Mouse (Mus musculus) gastrocnemius, postnatal 4 days (tissue): ENCODE measurements at regions not wholly inside any gene's neighbourhood (a gene's known extent, or its start where the extent isn't known, plus 50 kb on each side); places are given as distances from the start of the nearest gene placed in this dataset.

ENCODE experiments used
- DNase-seq, 2 experiments: peaks; one replicate each; pipeline ENCODE4 v3.0.0; 2021 to 2022; ENCODE audit warnings: low spot score in 2 of 2, mixed read lengths in 2 of 2

GRCm38 (mm10) chr5:46794028-46794705 is 936.8 kb upstream of the Lcorl start:
- DNase-seq, result no peak

- no peak for DNase-seq
Measured at GRCm38 (mm10) chr5:46791051-46791450, 933.6 kb upstream of the Lcorl start.

DNA sequence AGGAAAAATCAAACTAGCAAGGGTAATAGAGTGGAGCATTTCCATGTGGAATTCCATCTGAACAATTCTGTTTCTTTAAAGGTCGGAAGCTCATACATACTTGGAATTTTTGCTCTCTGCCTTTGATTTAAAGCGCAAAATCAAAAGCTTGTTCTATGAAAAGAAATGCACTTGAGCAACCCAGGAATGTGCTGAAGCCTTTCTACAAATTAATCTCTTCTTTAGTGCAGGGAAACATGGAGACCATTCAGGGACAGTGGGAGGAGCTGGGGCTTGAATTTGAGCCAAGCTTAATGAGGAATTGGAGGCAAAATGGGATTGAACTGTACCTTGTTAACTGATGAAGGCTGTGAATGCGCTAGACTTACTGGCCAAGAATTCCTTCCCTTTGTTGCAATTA is 933.1 kb upstream of the Lcorl start:
- DNase-seq, result no peak

- DNase-seq, result no peak
Measured at GRCm38 (mm10) chr5:46787079-46787478, 929.7 kb upstream of the Lcorl start.

GRCm38 (mm10) chr5:46756094-46756493 is 898.7 kb upstream of the Lcorl start:
- DNase-seq, result no peak

DNA sequence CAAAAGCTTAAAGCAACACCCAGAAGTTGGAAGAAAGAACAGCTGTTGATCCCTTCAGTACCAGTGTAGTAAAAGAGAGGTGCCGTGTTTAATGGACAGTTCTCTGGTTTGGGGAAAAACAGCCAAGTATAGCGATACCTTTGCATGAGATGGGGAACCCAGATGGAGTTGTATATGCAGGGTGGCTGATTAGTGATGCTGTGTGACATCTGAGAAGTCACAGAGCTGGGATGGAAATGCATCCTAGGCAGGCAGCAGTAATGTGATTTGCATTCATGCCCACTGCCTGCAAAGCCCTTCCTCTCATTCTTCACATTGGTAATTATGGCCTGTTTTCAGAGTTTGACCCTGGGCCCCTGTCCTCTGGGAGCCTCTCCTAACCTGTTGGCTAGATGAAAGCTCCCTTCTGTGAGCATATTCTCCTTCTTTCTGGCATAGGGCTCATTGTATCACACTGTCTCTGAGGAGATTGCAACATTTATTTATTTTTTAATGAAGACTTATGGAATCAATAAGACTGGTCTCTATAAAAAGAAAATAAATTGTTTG is 882.7 kb upstream of the Lcorl start:
- no peak for DNase-seq

DNA sequence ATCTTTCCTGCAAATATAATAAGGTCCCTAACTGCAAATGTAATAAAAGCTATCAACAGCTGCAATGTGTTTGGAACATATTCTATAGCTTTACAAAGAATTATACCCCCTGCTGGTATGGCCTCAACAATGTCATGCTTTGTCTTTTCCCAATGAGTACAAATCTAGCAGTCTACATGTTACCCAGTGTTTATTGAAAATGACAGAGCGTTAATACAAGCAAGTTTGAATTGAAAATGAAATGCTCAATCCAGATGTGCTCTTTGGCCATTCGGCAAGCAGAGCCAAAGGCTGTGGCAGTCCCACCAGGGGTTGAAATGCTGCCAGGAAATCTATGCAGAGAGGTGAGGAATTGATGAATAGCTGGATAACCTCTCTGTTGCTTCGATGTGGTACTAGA is 875.1 kb upstream of the Lcorl start:
- no peak for DNase-seq

DNA sequence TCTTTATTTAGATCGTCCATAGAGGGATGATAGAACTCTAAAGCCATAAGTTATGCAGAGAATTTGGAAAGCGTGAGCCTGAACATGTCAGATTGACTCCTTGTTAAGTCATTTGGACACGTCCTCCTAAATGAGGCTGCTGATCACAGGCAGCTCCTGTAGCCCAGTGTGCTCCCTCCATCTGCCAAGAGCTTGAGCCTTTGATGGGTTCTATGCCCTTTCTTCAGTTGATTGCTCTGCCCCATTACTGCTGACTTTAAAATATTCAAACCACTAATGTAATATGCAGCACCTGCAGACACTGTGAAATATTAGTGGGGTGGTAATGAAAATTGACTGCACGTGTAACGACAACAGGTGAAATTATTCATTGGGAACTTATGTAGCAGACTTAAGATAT is 874.6 kb upstream of the Lcorl start:
- DNase-seq, result no peak

- DNase-seq, result no peak
Measured at GRCm38 (mm10) chr5:46731297-46731696, 873.9 kb upstream of the Lcorl start.

GRCm38 (mm10) chr5:46709596-46709995 is 852.2 kb upstream of the Lcorl start:
- DNase-seq, result no peak

GRCm38 (mm10) chr5:46707845-46708244 is 850.4 kb upstream of the Lcorl start:
- DNase-seq, result no peak

- no peak for DNase-seq
Measured at GRCm38 (mm10) chr5:46707021-46707420, 849.6 kb upstream of the Lcorl start.

DNA sequence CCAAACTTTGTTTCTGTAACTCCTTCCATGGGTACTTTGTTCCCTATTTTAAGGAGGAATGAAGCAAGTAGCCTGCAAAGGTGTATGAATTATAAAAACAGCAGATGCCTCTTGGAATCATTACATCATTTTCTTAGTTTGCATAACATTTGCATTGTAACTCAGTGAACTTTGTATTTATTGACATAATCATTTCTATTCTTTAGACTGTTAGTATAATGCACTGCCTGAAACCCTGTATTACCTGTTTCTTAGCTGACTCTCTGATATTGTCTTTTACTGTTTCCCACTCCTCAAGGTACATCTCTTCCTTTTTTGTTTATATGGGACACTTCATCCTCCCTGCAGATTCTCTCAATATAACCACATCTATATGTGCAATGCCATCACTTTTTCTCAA is 820.6 kb upstream of the Lcorl start:
- DNase-seq, result no peak

- no peak for DNase-seq
Measured at GRCm38 (mm10) chr5:46674810-46675502, 817.5 kb upstream of the Lcorl start.

- no peak for DNase-seq
Measured at GRCm38 (mm10) chr5:46673413-46673812, 816.0 kb upstream of the Lcorl start.

GRCm38 (mm10) chr5:46670484-46670883 is 813.1 kb upstream of the Lcorl start:
- no peak for DNase-seq

GRCm38 (mm10) chr5:46666250-46666649 is 808.8 kb upstream of the Lcorl start:
- no peak for DNase-seq

DNA sequence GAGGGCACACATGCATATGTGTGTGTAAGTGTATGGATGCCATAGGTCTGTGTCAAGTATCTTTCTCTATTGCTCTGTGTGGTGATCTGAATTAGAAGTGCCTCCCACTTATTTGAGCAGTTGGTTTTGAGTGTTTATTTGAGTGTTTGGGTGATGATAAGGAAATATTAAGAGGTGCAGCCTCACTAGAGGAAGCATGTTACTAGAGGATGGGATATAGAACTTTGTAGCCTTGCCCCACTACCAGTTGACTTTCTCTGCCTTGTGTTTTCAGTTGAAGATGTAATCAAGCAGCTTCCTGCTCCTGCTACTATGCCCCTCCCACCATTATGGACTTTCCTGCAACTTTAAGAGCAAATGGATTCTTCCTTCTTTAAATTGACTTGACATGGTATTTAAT is 799.6 kb upstream of the Lcorl start:
- DNase-seq, result no peak

DNA sequence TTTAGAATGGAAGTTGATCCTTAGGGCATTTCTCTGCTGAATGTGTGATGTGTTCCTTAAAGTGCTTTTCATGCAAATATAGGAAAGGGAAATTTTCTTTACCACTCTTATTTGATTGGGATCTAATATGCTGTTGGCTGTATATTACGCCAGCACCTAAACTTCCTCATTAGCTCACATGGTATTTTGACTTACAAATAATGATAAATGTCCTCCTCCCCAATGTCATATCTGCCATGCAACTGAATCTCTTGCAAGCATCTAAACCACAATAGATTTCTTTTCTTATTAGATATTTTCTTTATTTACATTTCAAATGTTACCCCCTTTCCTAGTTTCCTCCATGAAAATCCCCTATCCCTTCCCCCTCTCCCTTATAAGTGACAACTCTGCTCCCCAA is 796.8 kb upstream of the Lcorl start:
- no peak for DNase-seq

DNA sequence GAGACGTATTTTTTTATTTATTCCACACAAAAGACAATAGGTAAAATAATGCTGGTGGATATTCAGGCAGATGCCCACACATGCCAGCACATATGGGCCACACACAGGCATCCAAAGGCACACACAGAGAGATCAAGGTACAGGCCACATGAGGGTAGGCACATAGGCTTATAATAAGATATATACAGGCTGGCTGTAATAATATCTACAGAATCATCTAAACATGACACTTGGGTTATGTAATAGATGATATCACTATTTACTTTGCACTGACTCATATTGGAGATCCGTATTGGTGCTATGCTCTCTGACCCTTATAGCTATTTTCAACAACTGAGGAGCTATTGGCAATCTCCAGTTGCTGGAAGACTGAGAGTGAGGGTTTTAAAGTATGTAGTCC is 785.6 kb upstream of the Lcorl start:
- DNase-seq, result no peak

DNA sequence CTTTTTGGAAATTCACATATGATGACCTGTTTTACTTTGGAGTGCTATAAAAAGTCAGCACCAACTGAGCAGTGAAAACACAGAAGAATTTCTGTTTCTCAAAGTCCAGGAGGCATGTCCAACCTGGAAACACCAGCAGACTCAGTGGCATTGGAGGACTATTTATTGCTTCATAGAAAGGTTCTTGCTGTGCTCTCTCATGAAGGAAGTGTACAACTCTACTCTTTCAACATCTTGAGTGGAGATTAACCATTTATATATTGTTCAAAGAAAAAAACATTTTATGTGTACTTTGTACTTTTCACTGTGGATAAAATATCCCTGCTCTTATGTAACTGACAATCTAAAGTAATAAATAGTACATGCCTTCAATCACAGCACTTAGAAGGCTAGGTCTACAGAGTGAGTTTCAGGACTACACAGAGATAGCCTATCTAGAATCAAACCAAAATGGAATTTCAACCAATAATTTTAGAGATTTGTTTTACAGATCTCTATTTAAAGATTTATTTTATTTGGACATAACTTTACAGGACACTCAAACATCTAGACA is 777.8 kb upstream of the Lcorl start:
- no peak for DNase-seq
